Mouse (Mus musculus): ENCODE results near the gene Ints1. TPM values are rescaled to one million over a fixed set of nuclear protein-coding genes. Genes with fewer than 3 reads are reported as not detected.

Gene Ints1
- polyA plus RNA-seq, 1 experiment from 2014 or later: 37.2 TPM

DNA sequence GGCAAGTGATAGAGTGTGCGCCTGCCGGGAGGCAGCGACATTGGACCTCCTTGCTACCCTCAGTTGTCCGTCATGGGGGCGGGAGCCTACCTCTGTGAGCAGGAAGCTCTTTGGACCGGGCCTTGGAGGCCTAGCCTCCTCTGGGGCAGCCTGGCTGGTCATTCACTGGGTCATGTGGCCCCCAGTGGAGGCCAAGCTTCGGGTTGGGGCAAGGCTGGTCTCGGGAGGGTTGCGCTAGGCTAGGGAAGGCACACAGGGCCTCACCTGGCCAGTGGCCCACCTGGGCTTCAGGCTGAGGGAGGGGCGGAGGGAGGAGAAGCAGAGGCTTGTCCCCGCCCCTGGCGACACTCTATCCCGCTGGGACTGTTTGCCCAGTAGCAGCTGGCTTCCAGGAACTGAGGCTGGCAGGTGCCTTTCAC is 38.5 kb upstream of the Ints1 start:
- no peak overlapping the region for H3K4me2 ChIP-seq (replicated peaks)
- 8% methylated on average over 13 of the region's 13 CpGs for WGBS
- no peaks in the 10 kb centered on the region for H3K4me1 ChIP-seq (replicated peaks; ENCODE audit: control insufficient read depth, insufficient read depth, low read length)
- H3K9me3 ChIP-seq (ENCODE audit: control insufficient read depth, low read length): no peaks in the 10 kb centered on the region
- ATAC-seq (ENCODE audit: low FRiP score) (no peak), DNase-seq (ENCODE audit: low spot score) (no peak)
- no peak overlapping the region for H3K4me3 ChIP-seq (replicated peaks; ENCODE audit: low read length)
- H3K27me3 ChIP-seq (ENCODE audit: control insufficient read depth, insufficient read depth, low read length): peaks cover 9% of the 10 kb centered on the region; the same call in 1 of the 2 replicates
- no peak overlapping the region for H3K27ac ChIP-seq
- no peaks in the 10 kb centered on the region for H3K36me3 ChIP-seq (replicated peaks; ENCODE audit: control insufficient read depth, insufficient read depth)
- H3K9ac ChIP-seq: no peak overlapping the region

GRCm38 (mm10) chr5:139813126-139813490 is 37.6 kb upstream of the Ints1 start:
- Histone ChIP-seq H3K9me3 (ENCODE audit: control insufficient read depth, low read length) (no peaks in the 10 kb centered on the region), H3K4me1 (replicated peaks; ENCODE audit: control insufficient read depth, insufficient read depth, low read length) (no peaks in the 10 kb centered on the region), H3K27me3 (ENCODE audit: control insufficient read depth, insufficient read depth, low read length) (peaks cover 9% of the 10 kb centered on the region; the same call in 1 of the 2 replicates), H3K4me3 (replicated peaks; ENCODE audit: low read length) (no peak overlapping the region), H3K27ac (no peak overlapping the region), H3K4me2 (replicated peaks) (no peak overlapping the region), H3K9ac (no peak overlapping the region), H3K36me3 (replicated peaks; ENCODE audit: control insufficient read depth, insufficient read depth) (no peaks in the 10 kb centered on the region)
- DNase-seq (ENCODE audit: low spot score) (no peak), ATAC-seq (ENCODE audit: low FRiP score) (no peak)
- WGBS: 57% methylated on average over 10 of the region's 10 CpGs

GRCm38 (mm10) chr5:139812398-139813125 is 37.1 kb upstream of the Ints1 start:
- no peak overlapping the region for H3K9ac ChIP-seq
- no peak overlapping the region for H3K27ac ChIP-seq
- ATAC-seq (ENCODE audit: low FRiP score): no peak
- H3K4me2 ChIP-seq (replicated peaks): no peak overlapping the region
- no peaks in the 10 kb centered on the region for H3K36me3 ChIP-seq (replicated peaks; ENCODE audit: control insufficient read depth, insufficient read depth)
- H3K27me3 ChIP-seq (ENCODE audit: control insufficient read depth, insufficient read depth, low read length): peaks cover 9% of the 10 kb centered on the region; the same call in 1 of the 2 replicates
- no peak for DNase-seq (ENCODE audit: low spot score)
- H3K4me1 ChIP-seq (replicated peaks; ENCODE audit: control insufficient read depth, insufficient read depth, low read length): no peaks in the 10 kb centered on the region
- H3K4me3 ChIP-seq (replicated peaks; ENCODE audit: low read length): no peak overlapping the region
- H3K9me3 ChIP-seq (ENCODE audit: control insufficient read depth, low read length): no peaks in the 10 kb centered on the region
- WGBS: 71% methylated on average over 20 of the region's 20 CpGs

GRCm38 (mm10) chr5:139811677-139812397 is 36.4 kb upstream of the Ints1 start:
- Histone ChIP-seq H3K4me1 (replicated peaks; ENCODE audit: control insufficient read depth, insufficient read depth, low read length) (no peaks in the 10 kb centered on the region), H3K36me3 (replicated peaks; ENCODE audit: control insufficient read depth, insufficient read depth) (no peaks in the 10 kb centered on the region), H3K27me3 (ENCODE audit: control insufficient read depth, insufficient read depth, low read length) (peaks cover 9% of the 10 kb centered on the region; the same call in 1 of the 2 replicates), H3K4me2 (replicated peaks) (no peak overlapping the region), H3K4me3 (replicated peaks; ENCODE audit: low read length) (no peak overlapping the region), H3K9ac (no peak overlapping the region), H3K9me3 (ENCODE audit: control insufficient read depth, low read length) (no peaks in the 10 kb centered on the region), H3K27ac (no peak overlapping the region)
- ATAC-seq (ENCODE audit: low FRiP score) (no peak), DNase-seq (ENCODE audit: low spot score) (no peak)
- 81% methylated on average over 14 of the region's 15 CpGs for WGBS

DNA sequence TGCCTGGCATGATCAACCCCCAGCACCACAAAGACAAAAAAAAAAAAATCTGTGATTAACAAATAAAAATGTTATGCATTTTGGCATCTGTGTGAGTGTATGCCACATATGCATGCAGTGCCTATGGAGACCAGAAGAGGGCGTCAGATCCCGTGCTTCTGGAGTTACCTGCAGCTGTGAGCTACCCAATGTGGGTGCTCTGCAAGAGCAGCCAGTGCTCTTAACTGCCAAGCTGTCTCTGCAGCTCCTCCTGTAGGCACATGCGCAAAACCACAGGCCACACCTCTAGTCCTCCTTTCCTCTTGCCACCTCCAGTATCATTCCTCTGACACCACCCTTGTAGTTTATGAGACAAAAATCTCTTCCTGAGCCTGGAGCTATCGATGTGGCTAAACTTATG is 33.9 kb upstream of the Ints1 start:
- DNase-seq (ENCODE audit: low spot score) (no peak), ATAC-seq (ENCODE audit: low FRiP score) (no peak)
- Histone ChIP-seq H3K27me3 (ENCODE audit: control insufficient read depth, insufficient read depth, low read length) (peaks cover 8% of the 10 kb centered on the region; the same call in 1 of the 2 replicates), H3K36me3 (replicated peaks; ENCODE audit: control insufficient read depth, insufficient read depth) (no peaks in the 10 kb centered on the region), H3K27ac (no peak overlapping the region), H3K9me3 (ENCODE audit: control insufficient read depth, low read length) (no peaks in the 10 kb centered on the region), H3K4me1 (replicated peaks; ENCODE audit: control insufficient read depth, insufficient read depth, low read length) (no peaks in the 10 kb centered on the region), H3K9ac (no peak overlapping the region), H3K4me3 (replicated peaks; ENCODE audit: low read length) (no peak overlapping the region), H3K4me2 (replicated peaks) (no peak overlapping the region)
- 58% methylated on average over 4 of the region's 4 CpGs for WGBS

DNA sequence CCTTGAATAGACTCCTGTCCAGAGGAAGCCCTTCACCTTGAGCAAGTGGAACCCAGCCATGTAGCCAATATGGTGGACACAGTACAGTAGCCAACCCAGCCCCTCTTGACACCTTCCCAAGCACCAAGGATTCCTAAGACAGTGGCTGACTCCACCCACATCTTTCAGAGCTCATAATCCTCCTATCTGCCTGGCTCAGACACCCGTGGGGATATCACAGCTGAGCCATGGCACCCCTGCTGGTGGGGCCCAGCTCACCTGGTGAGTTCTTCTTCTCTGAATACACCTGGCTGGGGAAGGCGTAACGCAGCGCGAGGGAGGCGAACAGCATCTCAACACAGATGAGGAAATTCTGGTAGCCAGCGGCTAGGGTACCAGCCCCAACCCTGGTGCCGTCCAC is 30.4 kb upstream of the Ints1 start:
- Histone ChIP-seq H3K4me1 (replicated peaks; ENCODE audit: control insufficient read depth, insufficient read depth, low read length) (no peaks in the 10 kb centered on the region), H3K4me3 (replicated peaks; ENCODE audit: low read length) (no peak overlapping the region), H3K9ac (no peak overlapping the region), H3K4me2 (replicated peaks) (no peak overlapping the region), H3K27ac (no peak overlapping the region), H3K36me3 (replicated peaks; ENCODE audit: control insufficient read depth, insufficient read depth) (peaks cover 14% of the 10 kb centered on the region), H3K27me3 (ENCODE audit: control insufficient read depth, insufficient read depth, low read length) (no peaks in the 10 kb centered on the region), H3K9me3 (ENCODE audit: control insufficient read depth, low read length) (no peaks in the 10 kb centered on the region)
- WGBS: 93% methylated on average over 8 of the region's 8 CpGs
- no peak for ATAC-seq (ENCODE audit: low FRiP score)
- DNase-seq (ENCODE audit: low spot score): no peak

DNA sequence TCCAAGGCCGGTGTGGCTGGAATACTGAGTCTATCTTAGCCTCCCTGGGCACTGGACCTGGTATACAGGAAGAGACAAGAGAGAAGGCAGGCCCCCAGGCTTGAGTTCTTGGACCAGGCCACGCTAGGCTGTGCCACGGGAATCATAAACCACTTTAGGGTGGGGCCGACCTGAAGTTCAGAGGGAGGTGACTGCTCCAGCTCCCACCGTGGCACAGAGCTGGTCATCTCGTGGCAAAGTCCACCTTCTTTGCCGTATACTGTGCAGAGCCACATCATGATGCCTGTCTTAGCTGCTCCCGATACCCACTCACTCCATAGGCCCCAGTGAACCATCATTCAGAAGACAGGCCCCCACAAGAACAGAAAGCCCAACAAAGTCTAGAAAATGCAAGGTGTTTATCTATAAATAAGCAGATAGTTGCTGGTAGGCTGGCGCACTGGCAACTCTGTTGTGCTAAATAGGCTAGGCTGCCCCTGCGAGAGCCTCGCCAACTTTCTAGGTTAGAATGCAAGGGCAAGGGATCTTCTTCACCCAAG is 29.2 kb upstream of the Ints1 start:
- no peak for DNase-seq (ENCODE audit: low spot score)
- Histone ChIP-seq H3K9ac (no peak overlapping the region), H3K4me2 (replicated peaks) (no peak overlapping the region), H3K4me3 (replicated peaks; ENCODE audit: low read length) (no peak overlapping the region), H3K9me3 (ENCODE audit: control insufficient read depth, low read length) (no peaks in the 10 kb centered on the region), H3K36me3 (replicated peaks; ENCODE audit: control insufficient read depth, insufficient read depth) (peaks cover 27% of the 10 kb centered on the region), H3K27ac (no peak overlapping the region), H3K27me3 (ENCODE audit: control insufficient read depth, insufficient read depth, low read length) (no peaks in the 10 kb centered on the region), H3K4me1 (replicated peaks; ENCODE audit: control insufficient read depth, insufficient read depth, low read length) (no peaks in the 10 kb centered on the region)
- no peak for ATAC-seq (ENCODE audit: low FRiP score)
- 91% methylated on average over 11 of the region's 11 CpGs for WGBS

GRCm38 (mm10) chr5:139804107-139804551 is 28.7 kb upstream of the Ints1 start:
- no peak overlapping the region for H3K4me2 ChIP-seq (replicated peaks)
- no peak overlapping the region for H3K27ac ChIP-seq
- H3K4me1 ChIP-seq (replicated peaks; ENCODE audit: control insufficient read depth, insufficient read depth, low read length): peaks cover 3% of the 10 kb centered on the region
- no peak for ATAC-seq (ENCODE audit: low FRiP score)
- peaks cover 30% of the 10 kb centered on the region for H3K36me3 ChIP-seq (replicated peaks; ENCODE audit: control insufficient read depth, insufficient read depth)
- no peak overlapping the region for H3K4me3 ChIP-seq (replicated peaks; ENCODE audit: low read length)
- no peaks in the 10 kb centered on the region for H3K27me3 ChIP-seq (ENCODE audit: control insufficient read depth, insufficient read depth, low read length)
- no peaks in the 10 kb centered on the region for H3K9me3 ChIP-seq (ENCODE audit: control insufficient read depth, low read length)
- no peak overlapping the region for H3K9ac ChIP-seq
- DNase-seq (ENCODE audit: low spot score): no peak
- WGBS: 10% methylated on average over 6 of the region's 6 CpGs

- peaks cover 8% of the 10 kb centered on the region for H3K4me1 ChIP-seq (replicated peaks; ENCODE audit: control insufficient read depth, insufficient read depth, low read length)
- ATAC-seq (ENCODE audit: low FRiP score) (peak; percentile 41; the same call in 1 of the 2 replicates), DNase-seq (ENCODE audit: low spot score) (peak; percentile 36)
- no peaks in the 10 kb centered on the region for H3K9me3 ChIP-seq (ENCODE audit: control insufficient read depth, low read length)
- H3K36me3 ChIP-seq (replicated peaks; ENCODE audit: control insufficient read depth, insufficient read depth): peaks cover 30% of the 10 kb centered on the region
- WGBS: 9% methylated on average over 12 of the region's 12 CpGs
- peak overlapping the region; percentile 28; the same call in 1 of the 2 replicates for H3K4me2 ChIP-seq (replicated peaks)
- H3K4me3 ChIP-seq (replicated peaks; ENCODE audit: low read length): no peak overlapping the region
- no peak overlapping the region for H3K9ac ChIP-seq
- no peaks in the 10 kb centered on the region for H3K27me3 ChIP-seq (ENCODE audit: control insufficient read depth, insufficient read depth, low read length)
- H3K27ac ChIP-seq: no peak overlapping the region
These were observed 28.2 kb upstream of the Ints1 start for GRCm38 (mm10) chr5:139803601-139804102.
